Mouse (Mus musculus) ES-E14 (cell line): ENCODE data around the gene Olfr1058. TPM values are rescaled to one million over a fixed set of nuclear protein-coding genes. Genes with fewer than 3 reads are reported as not detected.
"Not testable (repeated sequence)": the region's sequence is repeated elsewhere in the genome, so short reads cannot be mapped to it uniquely, and the experiment has no call there.

Source experiments
- DNase-seq: peaks from one replicate; pipeline ENCODE4 v3.0.0-alpha.2; 2013; ENCODE audit warnings: low read depth, low spot score
- H3K27ac ChIP-seq: 2 replicates; pipeline ENCODE4 v1.5.1; 2012; ENCODE audit warnings: low read depth, mild to moderate bottlenecking, low read length, moderate library complexity, mixed read lengths; ENCODE audit not compliant: poor library complexity, insufficient read depth, severe bottlenecking
- H3K36me3 ChIP-seq: 2 replicates; pipeline ENCODE4 v1.6.1; 2012; ENCODE audit warnings: mild to moderate bottlenecking, low read length, moderate library complexity, mixed read lengths; ENCODE audit not compliant: control insufficient read depth, poor library complexity, insufficient read depth, severe bottlenecking
- H3K4me1 ChIP-seq, 2 experiments: fragments of 150-350 bp in 1 of 2; sonication (generic) in 1 of 2; 2 replicates each; pipeline ENCODE4 v1.6.1; 2012; ENCODE audit warnings: low read length in 2 of 2, mild to moderate bottlenecking in 1 of 2, mixed read lengths in 1 of 2; ENCODE audit not compliant: control insufficient read depth in 2 of 2, insufficient read depth in 2 of 2, poor library complexity in 1 of 2
- H3K4me3 ChIP-seq, 2 experiments: fragments of 150-350 bp in 1 of 2; sonication (generic) in 1 of 2; 2 replicates each; pipeline ENCODE4 v1.5.1; 2012; ENCODE audit warnings: low read length in 2 of 2, low read depth in 1 of 2, mild to moderate bottlenecking in 1 of 2, mixed read lengths in 1 of 2; ENCODE audit not compliant: insufficient read depth in 1 of 2, poor library complexity in 1 of 2, severe bottlenecking in 1 of 2
- H3K9ac ChIP-seq: 2 replicates; pipeline ENCODE4 v1.6.1; 2012; ENCODE audit warnings: low read depth, mild to moderate bottlenecking, low read length, mixed read lengths; ENCODE audit not compliant: poor library complexity, insufficient read depth, severe bottlenecking
- H3K9me3 ChIP-seq: fragments of 150-350 bp; sonication (generic); 2 replicates; pipeline ENCODE4 v1.6.1; 2012; ENCODE audit warnings: low read depth, mild to moderate bottlenecking, low read length; ENCODE audit not compliant: control insufficient read depth, insufficient read depth
- CHD2 ChIP-seq: IDR thresholded peaks from 2 replicates; pipeline ENCODE4 v1.6.1; 2014; ENCODE audit warnings: mild to moderate bottlenecking, low read depth, low read length, inconsistent platforms
- HCFC1 ChIP-seq: IDR thresholded peaks from 2 replicates; pipeline ENCODE4 v1.6.1; 2012; ENCODE audit warnings: low read length, inconsistent platforms, borderline replicate concordance; ENCODE audit not compliant: insufficient read depth
- MAFK ChIP-seq: IDR thresholded peaks from 2 replicates; pipeline ENCODE4 v1.6.1; 2014; ENCODE audit warnings: mild to moderate bottlenecking, low read depth, low read length, inconsistent platforms; ENCODE audit not compliant: insufficient read depth
- ZC3H11A ChIP-seq: IDR thresholded peaks from 2 replicates; pipeline ENCODE4 v1.6.1; 2012; ENCODE audit warnings: low read depth, mild to moderate bottlenecking, inconsistent platforms, low read length, borderline replicate concordance
- ZNF384 ChIP-seq: IDR thresholded peaks from 2 replicates; pipeline ENCODE4 v1.6.1; 2012; ENCODE audit warnings: low read depth, low read length, inconsistent platforms
- in situ Hi-C, 2 experiments: fragments of 600-800 bp; cut with MboI; formaldehyde crosslinking; loops; one replicate each; pipeline ENCODE4 v1.15.1; 2025; ENCODE audit warnings: low sequenced_read_pairs in 2 of 2, inconsistent platforms in 1 of 2; ENCODE audit not compliant: unreplicated experiment in 2 of 2
- total RNA-seq: library from RNA; depleted of rRNA; stranded (reverse); fragments of 300-350 nt; gene quantifications from 2 replicates; pipeline ENCODE4 v1.2.3, GENCODE M21; 2012; rRNA removed

The Olfr1058 gene
- not detected in 2 replicates for total RNA-seq

DNA sequence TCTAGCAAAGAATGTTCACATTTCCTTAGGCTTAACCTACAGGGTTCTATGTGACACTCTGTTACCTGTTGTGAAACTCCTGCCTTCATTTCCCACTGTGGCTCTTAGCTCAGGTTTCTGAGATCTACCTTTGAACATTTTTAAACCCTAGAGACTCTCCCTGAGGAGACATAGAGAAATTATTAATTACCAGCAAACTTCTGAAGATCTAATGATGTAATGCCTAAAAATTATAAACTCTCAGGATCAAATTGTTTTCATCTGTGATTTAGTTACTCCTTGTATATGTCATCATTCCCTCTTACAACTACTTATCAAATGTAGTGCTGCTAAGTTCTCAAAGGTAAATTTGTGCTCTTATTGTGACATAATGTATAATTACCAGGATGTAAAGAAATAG lies at the start of gene Olfr1058:
Gene Olfr1058 (minus strand): TSS at position 101 of the 400 bp plus-strand sequence.
- H3K36me3 ChIP-seq, H3K4me1 ChIP-seq, H3K27ac ChIP-seq, H3K9ac ChIP-seq, H3K9me3 ChIP-seq, in situ Hi-C loops, H3K4me3 ChIP-seq, DNase-seq: not testable (repeated sequence)

DNA sequence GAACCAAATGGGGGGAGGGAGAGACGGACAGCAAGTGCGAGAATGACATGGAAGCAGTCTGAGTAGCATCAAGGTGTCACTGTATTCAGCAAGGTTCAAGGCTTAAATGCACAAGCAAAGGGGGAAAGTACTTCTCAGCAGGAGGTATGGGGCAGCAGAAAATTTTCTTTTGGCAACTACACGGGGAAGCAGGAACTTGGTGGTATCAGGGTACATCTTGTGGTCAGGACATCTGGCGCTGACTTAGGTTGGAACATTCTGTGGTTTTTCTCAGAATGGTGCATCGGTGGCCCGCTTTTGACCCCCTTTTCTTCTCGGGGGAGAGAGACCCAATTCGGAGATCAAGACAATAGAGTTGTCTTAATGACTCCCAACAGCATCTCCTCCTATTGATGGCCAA lies 40.1 kb upstream of the Olfr1058 start:
- H3K36me3 ChIP-seq, H3K9ac ChIP-seq, H3K27ac ChIP-seq, in situ Hi-C loops, DNase-seq, H3K9me3 ChIP-seq, H3K4me1 ChIP-seq, H3K4me3 ChIP-seq: not testable (repeated sequence)

GRCm38 (mm10) chr2:86426649-86427048 lies 38.3 kb upstream of the Olfr1058 start, which contains the start of gene Olfr1062:
Gene Olfr1062, minus strand, starts transcription at chr2:86426749.
- H3K9me3 ChIP-seq, H3K4me1 ChIP-seq, H3K9ac ChIP-seq, H3K4me3 ChIP-seq, H3K27ac ChIP-seq, in situ Hi-C loops, DNase-seq, H3K36me3 ChIP-seq: not testable (repeated sequence)

- in situ Hi-C loops, result no loop called here
- Histone ChIP-seq H3K9ac (no peak within 1 kb of the TSS), H3K4me3 (no peak within 1 kb of the TSS), H3K4me1 (no peaks in the 10 kb centered on the region), H3K36me3 (no peaks in the 10 kb centered on the region), H3K27ac (no peak within 1 kb of the TSS), H3K9me3 (no peaks in the 10 kb centered on the region)
- no peak for DNase-seq
- TF ChIP-seq ZNF384 (no peak), CHD2 (no peak), MAFK (no peak), ZC3H11A (no peak), HCFC1 (no peak)
Measured at GRCm38 (mm10) chr2:86413950-86414349, 25.6 kb upstream of the Olfr1058 start, which contains the start of gene Olfr1061. Gene Olfr1061, minus strand, starts transcription at chr2:86414050.

- H3K4me3 ChIP-seq, result no peak overlapping the region
- no peaks in the 10 kb centered on the region; a peak in 1 of 4 replicates for H3K4me1 ChIP-seq
- H3K9me3 ChIP-seq, result no peaks in the 10 kb centered on the region
- no peaks in the 10 kb centered on the region for H3K36me3 ChIP-seq
- H3K9ac ChIP-seq, result no peak overlapping the region
- TF ChIP-seq ZNF384 (no peak), HCFC1 (no peak), MAFK (no peak), CHD2 (no peak), ZC3H11A (no peak)
- in situ Hi-C loops, result no loop called here
- DNase-seq, result no peak
- H3K27ac ChIP-seq, result no peak overlapping the region; the same call in 1 of the 2 replicates
Measured at GRCm38 (mm10) chr2:86395114-86395513, 6.8 kb upstream of the Olfr1058 start.
